Mouse (Mus musculus) myocyte (in vitro differentiated cells): ENCODE results near the gene Mthfd2l. TPM values are rescaled to one million over a fixed set of nuclear protein-coding genes. Genes with fewer than 3 reads are reported as not detected.

Source experiments
- H3K27me3 ChIP-seq: one replicate; pipeline ENCODE4 v1.6.1; 2011; ENCODE audit not compliant: control insufficient read depth, insufficient read depth, insufficient read length
- H3K36me3 ChIP-seq: one replicate; pipeline ENCODE4 v1.6.1; 2011; ENCODE audit not compliant: control insufficient read depth, insufficient read depth
- H3K4me2 ChIP-seq: one replicate; pipeline ENCODE4 v1.6.1; 2011; ENCODE audit warnings: low read depth, control low read depth
- H3K4me3 ChIP-seq: one replicate; pipeline ENCODE4 v1.5.1; 2011; ENCODE audit warnings: mild to moderate bottlenecking, control low read depth, moderate library complexity
- H3K79me2 ChIP-seq: one replicate; pipeline ENCODE4 v1.6.1; 2011; ENCODE audit not compliant: control insufficient read depth, insufficient read depth
- H3ac ChIP-seq: one replicate; pipeline ENCODE4 v1.6.1; 2011; ENCODE audit not compliant: control insufficient read depth, insufficient read length
- CEBPB ChIP-seq: IDR thresholded peaks from 2 replicates; pipeline ENCODE4 v1.6.1; 2011; ENCODE audit warnings: mild to moderate bottlenecking, moderate library complexity; ENCODE audit not compliant: poor library complexity, insufficient read depth, severe bottlenecking
- E2F4 ChIP-seq: IDR thresholded peaks from one replicate; pipeline ENCODE4 v1.6.1; 2011; ENCODE audit warnings: mild to moderate bottlenecking, control low read depth, moderate library complexity; ENCODE audit not compliant: insufficient read depth
- MAX ChIP-seq: IDR thresholded peaks from one replicate; pipeline ENCODE4 v1.6.1; 2011; ENCODE audit warnings: low read depth, mild to moderate bottlenecking, control low read depth
- MYOD1 ChIP-seq, 3 experiments: IDR thresholded peaks; one replicate each; pipeline ENCODE4 v1.6.1; 2011; ENCODE audit warnings: control low read depth in 2 of 3, low read depth in 2 of 3, mild to moderate bottlenecking in 2 of 3, moderate library complexity in 1 of 3; ENCODE audit not compliant: insufficient read length in 2 of 3, control insufficient read depth in 1 of 3
- MYOG ChIP-seq, 3 experiments: IDR thresholded peaks; one replicate each; pipeline ENCODE4 v1.6.1; 2011; ENCODE audit warnings: control low read depth in 2 of 3, low read depth in 2 of 3, mild to moderate bottlenecking in 2 of 3; ENCODE audit not compliant: insufficient read length in 2 of 3, control insufficient read depth in 1 of 3, insufficient read depth in 1 of 3
- POLR2A ChIP-seq: IDR thresholded peaks from one replicate; pipeline ENCODE4 v1.6.1; 2011; ENCODE audit warnings: low read depth, mild to moderate bottlenecking, control low read depth, moderate library complexity; ENCODE audit not compliant: insufficient read length
- POLR2AphosphoS2 ChIP-seq: IDR thresholded peaks from one replicate; pipeline ENCODE4 v1.6.1; 2011; ENCODE audit warnings: low read depth, control low read depth; ENCODE audit not compliant: insufficient read length
- REST ChIP-seq: IDR thresholded peaks from one replicate; pipeline ENCODE4 v1.6.1; 2011; ENCODE audit warnings: mild to moderate bottlenecking, control low read depth, moderate library complexity; ENCODE audit not compliant: insufficient read depth, insufficient read length
- SRF ChIP-seq: IDR thresholded peaks from one replicate; pipeline ENCODE4 v1.6.1; 2011; ENCODE audit warnings: low read depth; ENCODE audit not compliant: control insufficient read depth, insufficient read length
- TCF12 ChIP-seq: IDR thresholded peaks from one replicate; pipeline ENCODE4 v1.6.1; 2011; ENCODE audit warnings: mild to moderate bottlenecking, control low read depth; ENCODE audit not compliant: poor library complexity, insufficient read depth, severe bottlenecking
- TCF3 ChIP-seq: IDR thresholded peaks from one replicate; pipeline ENCODE4 v1.6.1; 2011; ENCODE audit warnings: low read depth, control low read depth; ENCODE audit not compliant: insufficient read length
- USF1 ChIP-seq: IDR thresholded peaks from one replicate; pipeline ENCODE4 v1.6.1; 2011; ENCODE audit warnings: low read depth, mild to moderate bottlenecking, control low read depth, moderate library complexity
- polyA plus RNA-seq: library from polyadenylated mRNA; unstranded; fragments of >200 nt; fragmentation: generic; extraction: Trizol; gene quantifications from one replicate; pipeline ENCODE4 v1.2.1, GENCODE M21; 2012; ENCODE audit warnings: missing spikeins

The Mthfd2l gene
- polyA plus RNA-seq, 1 experiment = 11.9 TPM

DNA sequence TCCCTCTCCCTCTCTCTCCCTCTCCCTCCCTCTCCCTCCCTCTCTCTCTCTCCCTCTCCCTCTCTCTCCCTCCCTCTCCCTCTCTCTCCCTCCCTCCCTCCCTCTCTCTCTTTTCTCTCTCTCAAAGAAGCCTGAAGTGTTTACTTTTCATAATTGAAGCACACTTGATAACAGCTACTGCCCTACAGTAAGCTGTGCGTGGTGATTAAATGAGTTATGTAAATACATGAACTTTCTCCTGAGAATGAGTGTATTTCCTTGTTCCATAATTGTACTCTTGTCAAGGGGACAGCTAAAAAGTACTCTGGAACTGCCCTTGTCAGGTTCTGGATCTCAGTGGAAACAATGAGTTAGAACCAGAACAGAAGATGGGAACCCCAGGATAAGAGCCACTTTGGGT lies 96.9 kb downstream of the Mthfd2l start:
- Histone ChIP-seq H3K79me2 (no peaks in the 10 kb centered on the region), H3ac (no peak overlapping the region), H3K4me3 (no peak overlapping the region), H3K4me2 (no peak overlapping the region), H3K27me3 (no peaks in the 10 kb centered on the region), H3K36me3 (no peaks in the 10 kb centered on the region)
- TF ChIP-seq USF1 (no peak), SRF (no peak), MAX (no peak), TCF12 (no peak), REST (no peak), E2F4 (no peak), POLR2AphosphoS2 (no peak), MYOD1 (IDR thresholded peaks at IDR 0.05; ENCODE audit: control insufficient read depth in 1 of 3, insufficient read length in 2 of 3, low read depth in 2 of 3) (no peak), MYOG (IDR thresholded peaks at IDR 0.05; ENCODE audit: control insufficient read depth in 1 of 3, insufficient read depth in 1 of 3, insufficient read length in 2 of 3, low read depth in 2 of 3) (no peak), TCF3 (no peak), POLR2A (no peak), CEBPB (no peak)

DNA sequence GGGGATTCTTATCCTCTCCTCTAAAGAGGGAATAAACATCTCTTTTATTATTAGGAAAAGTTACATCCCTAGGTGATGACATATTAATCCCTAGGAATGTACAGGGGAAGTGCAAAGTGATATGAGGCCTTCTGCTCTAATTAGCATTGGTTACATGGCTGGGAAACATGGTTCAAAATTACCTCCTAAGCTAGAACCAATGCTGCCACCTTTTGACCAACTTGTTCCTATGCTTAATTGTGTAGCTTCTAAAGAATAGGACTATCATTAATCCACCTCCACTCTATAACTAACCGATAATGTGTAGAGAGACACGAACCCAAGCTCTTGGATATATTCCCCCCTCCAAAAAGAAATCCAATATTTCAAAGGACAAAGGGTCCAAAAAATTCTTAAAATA lies 99.7 kb downstream of the Mthfd2l start:
- Histone ChIP-seq H3K4me3 (no peak overlapping the region), H3K36me3 (no peaks in the 10 kb centered on the region), H3ac (no peak overlapping the region), H3K4me2 (no peak overlapping the region), H3K79me2 (no peaks in the 10 kb centered on the region), H3K27me3 (no peaks in the 10 kb centered on the region)
- TF ChIP-seq MYOD1 (IDR thresholded peaks at IDR 0.05; ENCODE audit: control insufficient read depth in 1 of 3, insufficient read length in 2 of 3, low read depth in 2 of 3) (no peak), USF1 (no peak), TCF3 (no peak), CEBPB (no peak), MYOG (IDR thresholded peaks at IDR 0.05; ENCODE audit: control insufficient read depth in 1 of 3, insufficient read depth in 1 of 3, insufficient read length in 2 of 3, low read depth in 2 of 3) (no peak), POLR2A (no peak), MAX (no peak), POLR2AphosphoS2 (no peak), SRF (no peak), REST (no peak), TCF12 (no peak), E2F4 (no peak)

DNA sequence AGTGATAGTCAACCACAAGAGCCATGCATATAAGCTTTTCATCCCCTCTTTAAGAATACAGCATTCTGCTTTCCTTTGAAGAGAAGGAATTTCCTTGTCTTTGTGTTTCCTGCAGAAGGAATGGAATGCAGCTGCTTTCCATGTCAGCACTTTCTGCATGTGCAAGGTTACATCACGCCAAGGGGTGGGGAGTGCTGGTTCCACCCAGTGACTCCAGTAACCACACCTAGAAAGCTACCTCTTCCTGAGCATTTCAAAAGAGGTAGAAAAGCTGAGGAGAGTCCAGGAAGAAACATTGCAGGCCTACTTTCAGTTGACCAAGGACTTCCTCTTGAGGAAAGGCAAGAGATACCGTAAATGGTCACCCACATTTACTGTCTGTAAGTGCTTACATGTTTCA lies 104.4 kb downstream of the Mthfd2l start:
- Histone ChIP-seq H3K4me2 (no peak overlapping the region), H3K79me2 (no peaks in the 10 kb centered on the region), H3ac (no peak overlapping the region), H3K4me3 (no peak overlapping the region), H3K27me3 (no peaks in the 10 kb centered on the region), H3K36me3 (no peaks in the 10 kb centered on the region)
- TF ChIP-seq MYOG (IDR thresholded peaks at IDR 0.05; ENCODE audit: control insufficient read depth in 1 of 3, insufficient read depth in 1 of 3, insufficient read length in 2 of 3, low read depth in 2 of 3) = no peak
- TF ChIP-seq TCF3 = no peak
- TF ChIP-seq POLR2A = no peak
- no peak for TF ChIP-seq MYOD1 (IDR thresholded peaks at IDR 0.05; ENCODE audit: control insufficient read depth in 1 of 3, insufficient read length in 2 of 3, low read depth in 2 of 3)
- no peak for TF ChIP-seq TCF12
- no peak for TF ChIP-seq POLR2AphosphoS2
- TF ChIP-seq E2F4 = no peak
- no peak for TF ChIP-seq USF1
- no peak for TF ChIP-seq REST
- TF ChIP-seq CEBPB = no peak
- TF ChIP-seq MAX = no peak
- TF ChIP-seq SRF = no peak

DNA sequence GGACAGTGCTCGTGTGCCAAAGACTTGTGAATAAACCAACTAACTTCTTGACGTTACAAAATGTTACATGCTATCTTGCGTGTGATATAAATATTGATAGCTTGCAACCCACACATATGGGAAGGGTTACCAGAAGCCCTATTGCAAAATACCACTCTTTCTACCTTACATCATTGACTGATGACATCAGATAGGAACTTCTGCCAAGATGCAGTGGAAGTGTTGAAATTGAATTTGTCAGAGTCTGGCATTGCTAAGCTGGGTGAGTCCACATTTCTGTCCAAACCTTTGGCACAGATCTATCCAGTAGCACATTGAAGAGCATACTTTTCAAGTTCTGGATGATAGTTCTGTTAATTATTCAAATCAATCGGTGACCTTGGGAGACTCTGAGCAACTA lies 105.7 kb downstream of the Mthfd2l start:
- Histone ChIP-seq H3K4me3 (no peak overlapping the region), H3K27me3 (no peaks in the 10 kb centered on the region), H3K4me2 (no peak overlapping the region), H3K79me2 (no peaks in the 10 kb centered on the region), H3ac (no peak overlapping the region), H3K36me3 (no peaks in the 10 kb centered on the region)
- TF ChIP-seq USF1 (no peak), CEBPB (peak; percentile 87)

DNA sequence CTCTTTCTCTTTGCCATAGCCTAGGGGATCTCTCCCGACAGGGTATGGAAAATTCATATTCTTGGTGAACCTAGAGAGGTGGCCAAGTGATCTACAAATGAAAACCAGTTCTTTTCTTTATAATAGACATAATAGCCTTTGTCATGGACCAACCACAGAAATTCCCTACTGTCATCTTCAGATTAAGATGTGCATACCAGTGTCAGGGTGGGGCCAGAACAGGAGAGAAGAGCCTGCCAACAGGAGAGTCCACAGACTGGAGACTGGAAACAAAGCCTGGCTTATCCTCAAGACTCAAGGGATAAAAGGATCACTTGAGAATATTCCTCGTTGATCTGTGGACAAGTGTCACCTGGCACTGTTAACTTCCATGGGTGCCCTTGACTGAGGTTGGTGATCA lies 106.8 kb downstream of the Mthfd2l start:
- no peak for TF ChIP-seq POLR2A
- Histone ChIP-seq H3K27me3 (no peaks in the 10 kb centered on the region), H3K4me2 (no peak overlapping the region), H3ac (no peak overlapping the region), H3K79me2 (no peaks in the 10 kb centered on the region), H3K36me3 (no peaks in the 10 kb centered on the region), H3K4me3 (no peak overlapping the region)

DNA sequence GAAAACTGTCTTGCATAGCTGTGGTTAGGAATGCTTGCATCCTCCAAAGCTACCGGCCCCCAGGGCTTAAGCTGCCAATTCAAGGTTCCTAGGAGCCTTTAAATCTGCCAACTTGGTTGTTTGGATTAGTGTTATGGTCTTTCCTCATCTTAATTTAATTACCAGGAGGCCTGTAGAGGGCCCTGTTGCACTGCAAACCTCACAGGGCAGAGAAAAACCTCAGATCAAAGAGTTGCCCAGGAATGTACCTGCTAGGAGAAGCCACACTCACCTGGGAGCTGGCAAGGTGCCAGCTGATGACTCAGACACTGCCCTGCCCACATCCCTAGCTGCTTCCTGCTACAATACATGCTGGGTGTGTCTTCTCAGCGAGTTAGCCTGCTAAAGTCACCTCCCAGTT lies 107.6 kb downstream of the Mthfd2l start:
- no peaks in the 10 kb centered on the region for H3K27me3 ChIP-seq
- TF ChIP-seq POLR2AphosphoS2 (no peak), SRF (no peak), TCF3 (no peak), USF1 (no peak), MYOD1 (IDR thresholded peaks at IDR 0.05; ENCODE audit: control insufficient read depth in 1 of 3, insufficient read length in 2 of 3, low read depth in 2 of 3) (no peak), CEBPB (no peak), TCF12 (no peak), POLR2A (no peak), MYOG (IDR thresholded peaks at IDR 0.05; ENCODE audit: control insufficient read depth in 1 of 3, insufficient read depth in 1 of 3, insufficient read length in 2 of 3, low read depth in 2 of 3) (no peak)
- H3K36me3 ChIP-seq = no peaks in the 10 kb centered on the region
- no peak overlapping the region for H3ac ChIP-seq
- H3K79me2 ChIP-seq = no peaks in the 10 kb centered on the region
- no peak overlapping the region for H3K4me3 ChIP-seq
- H3K4me2 ChIP-seq = no peak overlapping the region
